Mouse (Mus musculus) embryonic fibroblast, embryonic 13.5 days (primary cell): ENCODE data around the gene Farp2. TPM values are rescaled to one million over a fixed set of nuclear protein-coding genes. Genes with fewer than 3 reads are reported as not detected.
A peak's percentile ranks its signal among the peaks of the same experiment; 100 is the strongest.
"Not testable (repeated sequence)": the region's sequence is repeated elsewhere in the genome, so short reads cannot be mapped to it uniquely, and the experiment has no call there.

Experiments used
- H3K27ac ChIP-seq: 2 replicates; pipeline ENCODE4 v1.5.1; 2012; ENCODE audit warnings: low read length, control low read depth, inconsistent platforms; ENCODE audit not compliant: insufficient read depth
- H3K4me1 ChIP-seq: 2 replicates; pipeline ENCODE4 v1.6.1; 2011; ENCODE audit warnings: low read length; ENCODE audit not compliant: control insufficient read depth, insufficient read depth
- H3K4me3 ChIP-seq: 2 replicates; pipeline ENCODE4 v1.5.1; 2011; ENCODE audit warnings: mild to moderate bottlenecking, control low read depth, low read length; ENCODE audit not compliant: insufficient read depth
- CTCF ChIP-seq: IDR thresholded peaks from 2 replicates; pipeline ENCODE4 v1.5.1; 2011; ENCODE audit warnings: mild to moderate bottlenecking, control low read depth, low read length, moderate library complexity, borderline replicate concordance; ENCODE audit not compliant: insufficient read depth
- POLR2A ChIP-seq: IDR thresholded peaks from 2 replicates; pipeline ENCODE4 v1.6.1; 2011; ENCODE audit warnings: low read depth, mild to moderate bottlenecking, control low read depth, low read length, moderate library complexity
- polyA plus RNA-seq: library from polyadenylated mRNA; stranded (reverse); fragments of >200 nt; gene quantifications from 2 replicates; pipeline ENCODE4 v1.2.4, GENCODE M21; 2011; ENCODE audit warnings: low read depth; ENCODE audit not compliant: missing spikeins, insufficient read length

Farp2 gene
- polyA plus RNA-seq, 1 experiment: 47.7 TPM

DNA sequence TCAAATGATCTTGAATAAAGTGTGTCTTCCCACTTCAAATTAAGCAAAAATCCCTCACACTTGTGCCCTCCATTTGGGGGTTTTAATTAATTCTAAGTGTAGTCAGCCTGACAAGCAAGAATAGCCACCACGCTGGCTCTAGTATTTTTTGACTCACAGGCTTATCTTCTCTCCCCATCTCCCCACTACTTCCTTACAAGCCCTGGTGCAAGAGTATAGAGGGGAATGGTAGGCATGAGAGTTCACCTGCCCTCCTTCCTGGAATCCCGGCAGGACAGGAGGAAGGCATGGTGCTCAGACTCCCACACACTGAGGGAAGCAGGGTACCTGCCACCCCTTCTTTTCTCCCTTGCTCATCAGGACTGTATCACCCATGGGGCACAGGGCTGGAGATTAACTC, 142.4 kb downstream of the Farp2 start:
- no peak for TF ChIP-seq CTCF
- no peak for TF ChIP-seq POLR2A
- no peaks in the 10 kb centered on the region for H3K4me1 ChIP-seq
- no peak overlapping the region for H3K4me3 ChIP-seq
- no peak overlapping the region for H3K27ac ChIP-seq

DNA sequence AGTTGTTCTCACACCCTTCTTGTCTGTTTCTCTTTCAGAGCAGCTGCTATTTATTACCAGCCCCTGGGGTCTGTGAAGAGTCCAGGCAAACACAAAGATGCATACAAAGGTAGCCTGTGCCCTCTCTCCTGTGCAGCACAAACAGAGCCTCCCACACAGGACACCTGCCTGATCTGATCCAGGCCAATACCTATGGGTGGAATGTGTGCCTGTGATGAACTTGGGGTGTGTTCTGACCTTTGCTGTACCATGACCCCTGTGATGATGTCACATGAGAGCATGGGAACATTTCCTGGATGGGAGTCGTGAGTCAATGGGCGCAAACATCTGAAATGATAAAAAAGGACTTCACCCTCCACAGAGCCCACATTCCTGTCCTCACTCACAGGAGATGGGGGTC, 142.9 kb downstream of the Farp2 start:
- no peak overlapping the region for H3K27ac ChIP-seq
- TF ChIP-seq CTCF (no peak), POLR2A (no peak)
- no peak overlapping the region for H3K4me3 ChIP-seq
- no peaks in the 10 kb centered on the region for H3K4me1 ChIP-seq

DNA sequence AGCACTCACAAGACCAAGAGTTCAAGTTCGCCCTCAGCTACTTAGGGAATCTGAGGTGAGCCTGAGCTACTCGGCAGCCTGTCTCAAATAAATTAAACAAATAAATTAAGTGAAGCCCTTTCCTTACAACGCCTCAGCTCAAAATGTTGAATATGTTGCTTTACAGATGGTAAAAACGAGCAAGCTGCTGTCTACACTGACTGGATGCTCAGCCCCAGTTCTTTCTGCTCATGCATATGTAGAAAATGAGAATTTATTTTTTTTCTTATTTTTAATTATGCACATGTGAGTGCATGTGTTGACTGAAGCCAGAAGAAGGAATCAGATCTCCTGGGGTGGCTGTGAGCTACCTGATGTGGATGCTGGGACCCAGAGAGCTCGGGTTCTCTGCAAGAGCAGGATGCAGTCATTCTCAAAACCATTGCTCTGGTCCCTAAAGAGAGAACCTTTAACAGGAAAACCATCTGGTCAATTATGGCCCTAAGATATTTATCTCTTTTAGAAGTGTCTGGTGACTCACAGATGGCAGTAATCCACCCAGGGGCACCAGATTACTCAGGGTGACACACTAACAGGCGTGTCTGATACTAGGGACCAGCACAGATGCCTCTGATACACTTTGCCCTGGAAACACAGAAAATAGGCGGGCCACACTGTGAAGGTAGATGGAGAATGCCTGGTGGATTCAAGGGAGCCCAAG, 144.6 kb downstream of the Farp2 start:
- H3K4me3 ChIP-seq: no peak overlapping the region
- no peak overlapping the region for H3K27ac ChIP-seq
- H3K4me1 ChIP-seq: no peaks in the 10 kb centered on the region
- no peak for TF ChIP-seq CTCF
- TF ChIP-seq POLR2A: no peak

DNA sequence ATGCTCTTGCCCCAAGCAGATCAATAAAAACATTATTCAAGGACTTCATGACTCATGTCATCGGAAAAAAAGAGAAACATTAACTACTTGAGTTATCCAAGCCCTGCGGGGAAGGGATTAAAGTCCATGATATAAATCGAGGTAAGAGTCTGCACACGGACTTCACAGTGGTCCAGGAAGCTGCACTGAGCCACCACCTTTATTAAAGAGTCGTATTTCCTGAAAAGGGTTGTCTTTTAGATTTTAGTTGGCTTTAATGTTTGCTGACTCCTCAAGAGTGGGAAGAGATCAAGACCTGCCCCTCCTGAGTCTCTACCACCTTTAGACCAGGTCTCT, 145.1 kb downstream of the Farp2 start:
- Histone ChIP-seq H3K4me1 (no peaks in the 10 kb centered on the region), H3K27ac (no peak overlapping the region), H3K4me3 (no peak overlapping the region)
- TF ChIP-seq POLR2A (no peak), CTCF (no peak)

DNA sequence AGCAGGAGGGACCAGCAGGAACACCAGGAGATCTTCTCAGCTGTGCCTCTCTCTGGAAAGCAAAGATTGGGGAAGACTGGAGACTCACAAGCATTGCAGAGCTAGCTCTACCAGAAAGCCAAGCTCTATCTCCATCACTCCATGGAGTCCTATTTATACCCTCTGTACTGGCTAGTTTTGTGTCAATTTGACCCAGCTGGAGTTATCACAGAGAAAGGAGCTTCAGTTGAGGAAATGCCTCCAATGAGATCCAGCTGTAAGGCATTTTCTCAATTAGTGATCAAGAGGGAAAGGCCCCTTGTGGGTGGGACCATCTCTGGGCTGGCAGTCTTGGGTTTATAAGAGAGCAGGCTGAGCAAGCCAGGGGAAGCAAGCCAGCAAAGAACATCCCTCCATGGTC, 146.7 kb downstream of the Farp2 start, which contains the start of gene Stk25:
TSS of gene Stk25 (minus strand) at position 101 of the 400 bp plus-strand sequence.
- H3K27ac ChIP-seq, H3K4me1 ChIP-seq, H3K4me3 ChIP-seq: not testable (repeated sequence)

DNA sequence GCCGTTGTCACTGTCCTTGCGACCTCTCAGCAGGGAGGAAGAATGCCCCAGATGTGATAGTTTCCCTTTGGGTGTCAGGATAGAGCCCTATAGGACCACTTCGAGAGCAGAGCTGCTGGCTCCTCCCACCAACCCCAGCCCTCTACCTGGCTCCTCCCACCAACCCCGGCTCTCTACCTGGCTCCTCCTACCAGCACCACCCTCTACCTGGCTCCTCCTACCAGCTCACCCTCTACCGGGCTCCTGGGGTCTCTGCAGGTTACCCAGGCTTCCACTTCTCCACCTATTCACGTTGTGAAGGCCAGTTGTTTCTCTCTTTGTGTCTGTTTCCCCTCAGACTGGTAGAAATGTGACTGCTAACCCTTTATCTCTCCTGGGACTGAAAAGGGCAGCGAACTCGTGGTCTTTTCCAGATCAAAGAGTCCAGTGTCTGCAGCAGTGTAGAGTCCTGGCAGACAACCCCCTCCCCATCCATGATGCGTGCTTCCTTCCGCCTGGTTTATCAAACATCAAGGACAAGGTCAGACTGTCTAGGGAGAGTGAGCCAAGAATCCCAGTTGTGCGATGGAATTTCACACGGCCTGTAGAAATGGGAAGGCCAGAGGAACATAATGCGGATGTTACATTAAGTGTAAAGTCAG, 156.0 kb downstream of the Farp2 start:
- Histone ChIP-seq H3K4me3 (no peak overlapping the region), H3K4me1 (no peaks in the 10 kb centered on the region), H3K27ac (no peak overlapping the region)
- TF ChIP-seq POLR2A: no peak
- no peak for TF ChIP-seq CTCF

DNA sequence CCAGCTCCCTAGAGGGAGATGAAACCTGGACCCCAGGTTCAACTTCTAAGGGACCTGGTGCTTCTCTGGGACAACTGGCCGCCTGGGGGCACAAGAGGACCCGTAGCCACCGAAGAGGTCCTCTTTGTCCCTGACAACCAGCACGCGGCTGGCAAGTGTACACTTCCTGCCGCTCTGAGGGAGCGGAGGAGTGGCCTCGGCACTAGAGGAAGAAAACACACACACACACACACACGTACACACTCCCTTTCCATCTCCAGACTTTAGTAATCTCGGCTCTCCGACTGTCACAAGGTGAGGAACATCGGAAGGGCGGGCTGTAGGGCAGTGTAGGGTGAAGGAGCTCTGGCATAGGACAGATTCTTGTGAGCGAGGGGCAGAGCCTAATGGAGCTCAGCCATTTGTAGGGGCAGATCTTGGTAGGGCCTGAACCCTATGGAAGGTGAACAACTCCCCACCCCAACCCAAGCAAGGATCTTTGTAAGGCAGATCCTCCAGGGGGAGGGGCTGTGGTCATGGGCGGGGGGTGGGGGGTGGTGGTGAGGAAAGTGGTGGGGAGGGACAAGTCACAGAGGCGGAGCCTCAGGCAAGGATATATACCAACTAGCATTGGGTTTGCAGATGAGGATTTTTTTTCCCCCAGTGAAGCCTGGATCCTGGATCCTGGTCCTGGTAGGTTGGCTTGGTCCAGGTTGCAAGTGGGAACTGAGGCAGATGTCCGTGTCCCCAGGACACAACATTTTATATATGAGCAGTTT, 157.1 kb downstream of the Farp2 start:
- no peak overlapping the region for H3K27ac ChIP-seq
- H3K4me3 ChIP-seq: peak overlapping the region; percentile 22; the same call in 1 of the 2 replicates
- TF ChIP-seq POLR2A: peak; percentile 57
- 0 out of 2 replicates have a peak, but pooled peaks have one; percentile 33 for TF ChIP-seq CTCF

DNA sequence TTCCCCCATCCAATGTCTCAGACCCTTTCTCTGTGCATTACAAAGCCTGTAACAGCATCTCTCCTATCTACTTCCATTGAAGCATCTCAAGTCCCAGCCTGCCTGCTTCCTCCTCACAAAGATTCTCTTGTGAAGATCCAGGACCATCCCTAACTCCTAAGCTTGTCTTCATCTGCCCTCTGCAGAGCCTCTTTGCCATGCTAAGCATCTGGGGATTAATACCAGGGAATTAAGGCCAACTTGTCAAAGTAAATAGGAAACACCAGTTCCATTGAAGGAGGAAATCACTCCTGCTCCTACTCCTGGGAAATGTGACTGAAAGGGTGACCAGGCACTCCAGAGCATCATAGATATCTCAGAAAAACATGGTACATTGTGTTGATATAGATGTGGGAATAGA, 158.1 kb downstream of the Farp2 start:
- H3K4me1 ChIP-seq: no peaks in the 10 kb centered on the region
- H3K4me3 ChIP-seq: no peak overlapping the region
- no peak overlapping the region for H3K27ac ChIP-seq
- TF ChIP-seq CTCF (no peak), POLR2A (no peak)

More for the DNA sequence above, 157.1 kb downstream of the Farp2 start:
- no peaks in the 10 kb centered on the region for H3K4me1 ChIP-seq

Other genes starting within 250 kb of the Farp2 start
- gene Mterf4, start 206.2 kb upstream of the Farp2 start, polyA plus RNA-seq: 15.9 and 18.0 TPM in 2 replicates
- 46.8 and 49.1 TPM in 2 replicates for gene Ppp1r7, start 169.2 kb upstream of the Farp2 start, polyA plus RNA-seq
- 7.4 and 11.2 TPM in 2 replicates for gene Pask, start 168.6 kb upstream of the Farp2 start, polyA plus RNA-seq
- gene Ano7, start 138.1 kb upstream of the Farp2 start, polyA plus RNA-seq: 0.23 and 0.40 TPM in 2 replicates
- gene Hdlbp, start 33.3 kb upstream of the Farp2 start, polyA plus RNA-seq: 579 and 643 TPM in 2 replicates
- gene Stk25, start 146.6 kb downstream of the Farp2 start, polyA plus RNA-seq: 100 and 115 TPM in 2 replicates
- gene Bok, start 173.6 kb downstream of the Farp2 start, polyA plus RNA-seq: 11.9 and 17.0 TPM in 2 replicates
- gene Atg4b, start 239.4 kb downstream of the Farp2 start, polyA plus RNA-seq: 92.8 and 110 TPM in 2 replicates
- gene Thap4, start 242.8 kb downstream of the Farp2 start, polyA plus RNA-seq: 34.5 and 38.7 TPM in 2 replicates